Mouse (Mus musculus) liver, embryonic 14.5 days (tissue): ENCODE data around the gene Adam8. TPM values are rescaled to one million over a fixed set of nuclear protein-coding genes. Genes with fewer than 3 reads are reported as not detected.

Experiments used
- ATAC-seq: fragments of 200-750 bp; cut with Nextera tagmentation; 2 replicates; pipeline ENCODE4 v1.8.0; 2017; ENCODE audit warnings: moderate number of reproducible peaks, mild to moderate bottlenecking, moderate library complexity; ENCODE audit not compliant: insufficient read depth
- DNase-seq, 3 experiments: peaks; one replicate each; pipeline ENCODE4 v3.0.0-alpha.2; 2012 to 2013; ENCODE audit warnings: low read depth in 3 of 3, low spot score in 3 of 3
- H3K27ac ChIP-seq: fragments of 300-500 bp; sonication (generic); 2 replicates; pipeline ENCODE4 v1.5.1; 2014; ENCODE audit warnings: moderate library complexity, mild to moderate bottlenecking, control low read depth, inconsistent platforms
- H3K27me3 ChIP-seq: fragments of 300-500 bp; sonication (generic); 2 replicates; pipeline ENCODE4 v1.6.1; 2014; ENCODE audit warnings: mild to moderate bottlenecking, low read length, moderate library complexity; ENCODE audit not compliant: control insufficient read depth, insufficient read depth
- H3K36me3 ChIP-seq: fragments of 300-500 bp; sonication (generic); replicated peaks from 2 replicates; pipeline ENCODE4 v1.6.1; 2014; ENCODE audit warnings: low read depth; ENCODE audit not compliant: control insufficient read depth, insufficient read depth
- H3K4me1 ChIP-seq, 2 experiments: fragments of 200-500 bp in 1 of 2; fragments of 300-500 bp in 1 of 2; sonication (generic) in 1 of 2; replicated peaks; 2 replicates each; pipeline ENCODE4 v1.6.1; 2012 to 2014; ENCODE audit warnings: antibody characterized with exemption in 1 of 2, inconsistent platforms in 1 of 2, low read length in 1 of 2; ENCODE audit not compliant: control insufficient read depth in 2 of 2, insufficient read depth in 2 of 2
- H3K4me2 ChIP-seq: fragments of 300-500 bp; sonication (generic); 2 replicates; pipeline ENCODE4 v1.6.1; 2014; ENCODE audit warnings: low read depth, mild to moderate bottlenecking, control low read depth, moderate library complexity
- H3K4me3 ChIP-seq, 2 experiments: fragments of 200-500 bp in 1 of 2; fragments of 300-500 bp in 1 of 2; sonication (generic) in 1 of 2; 2 replicates each; pipeline ENCODE4 v1.5.1; 2012 to 2014; ENCODE audit warnings: low read depth in 2 of 2, low read length in 2 of 2, mild to moderate bottlenecking in 2 of 2, control low read depth in 1 of 2, inconsistent platforms in 1 of 2, moderate library complexity in 1 of 2; ENCODE audit not compliant: insufficient read depth in 1 of 2
- H3K9ac ChIP-seq: fragments of 300-500 bp; sonication (generic); replicated peaks from 2 replicates; pipeline ENCODE4 v1.6.1; 2014; ENCODE audit warnings: mild to moderate bottlenecking, control low read depth, moderate library complexity
- H3K9me3 ChIP-seq: fragments of 300-500 bp; sonication (generic); 2 replicates; pipeline ENCODE4 v1.6.1; 2016; ENCODE audit warnings: low read length, mixed read lengths; ENCODE audit not compliant: control insufficient read depth
- CTCF ChIP-seq: IDR thresholded peaks from 2 replicates; pipeline ENCODE4 v1.5.1; 2016; ENCODE audit warnings: antibody characterized with exemption, low read depth, control low read depth
- EP300 ChIP-seq: IDR thresholded peaks from 2 replicates; pipeline ENCODE4 v1.6.1; 2016; ENCODE audit warnings: antibody characterized with exemption, low read depth
- whole genome bisulfite sequencing: fragments of 180-500 bp; shearing (Covaris S2); extraction: QIAGEN DNeasy Blood & Tissue Kit; methylation state at CpG from one replicate; pipeline ENCODE4 v1.1.7; 2014; ENCODE audit not compliant: insufficient replicate concordance; 5-methylcytosine and 5-hydroxymethylcytosine counted together
- polyA plus RNA-seq, 2 experiments: library from polyadenylated mRNA; depleted of rRNA in 1 of 2; stranded (reverse) in 1 of 2; unstranded in 1 of 2; fragments of >200 nt; fragmentation: Nextera tagmentation in 1 of 2; extraction: Ambion mirVana in 1 of 2; gene quantifications; 2 replicates each; pipeline versions ENCODE4 v1.2.1 to v1.2.3; 2012 to 2014

Gene Adam8
- polyA plus RNA-seq, 2 experiments = 0.46 to 0.83 TPM

- Histone ChIP-seq H3K4me3 (no peak within 1 kb of the TSS; a peak in 1 of 4 replicates), H3K27ac (no peak within 1 kb of the TSS), H3K36me3 (no peaks in the 10 kb centered on the region), H3K9ac (no peak within 1 kb of the TSS), H3K4me2 (peak within 1 kb of the TSS; percentile 23; the same call in 1 of the 2 replicates), H3K9me3 (no peaks in the 10 kb centered on the region), H3K4me1 (no peaks in the 10 kb centered on the region), H3K27me3 (peaks cover 50% of the 10 kb centered on the region)
- ATAC-seq = no peak
- DNase-seq = no peak
- no peak for TF ChIP-seq EP300
- no peak for TF ChIP-seq CTCF
- 2% methylated on average over 59 of the region's 59 CpGs for WGBS
These were observed 48.6 kb downstream of the Adam8 start, which contains the start of gene Utf1 for GRCm38 (mm10) chr7:139943674-139944281. Utf1 (plus strand) TSS chr7:139943789.

DNA sequence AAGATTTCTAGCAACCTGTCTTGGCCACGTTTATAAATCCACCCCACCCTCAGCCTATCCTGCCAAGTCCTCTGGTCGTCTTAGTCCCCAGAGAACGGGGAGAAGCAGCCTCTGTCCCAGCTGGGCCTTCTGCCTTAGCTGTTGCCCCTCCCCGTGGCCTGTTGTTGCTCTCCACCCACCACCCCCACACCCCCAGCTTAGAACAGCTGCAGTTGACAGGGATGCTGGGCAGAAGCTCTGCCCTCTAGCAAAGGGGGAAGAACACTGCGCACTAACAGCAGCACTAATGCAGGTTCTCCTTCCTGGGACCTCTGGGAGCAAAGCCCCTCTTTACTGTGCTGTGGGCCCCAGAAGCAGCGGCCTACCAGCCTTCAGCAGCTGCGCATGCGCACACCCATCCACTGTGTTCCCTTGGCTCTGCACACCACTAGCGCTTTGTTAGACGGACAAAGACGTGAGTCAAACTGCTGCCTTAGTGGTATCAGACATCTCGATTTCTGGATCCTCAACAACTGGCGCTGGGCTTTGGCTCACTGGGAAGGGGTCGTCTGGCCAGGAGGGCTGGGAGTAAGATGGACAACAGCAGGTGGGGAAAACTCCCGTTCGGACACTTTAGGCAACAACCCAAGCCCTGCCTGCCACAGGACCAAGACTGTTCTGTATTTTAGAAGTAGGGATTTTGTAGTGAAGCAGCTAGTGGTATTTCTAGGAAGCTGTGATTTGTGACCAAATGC, 51.7 kb downstream of the Adam8 start:
- 53% methylated on average over 16 of the region's 16 CpGs for WGBS
- TF ChIP-seq EP300 = no peak
- TF ChIP-seq CTCF = no peak
- Histone ChIP-seq H3K4me3 (no peak overlapping the region), H3K27ac (no peak overlapping the region), H3K9ac (no peak overlapping the region), H3K27me3 (peaks cover 43% of the 10 kb centered on the region), H3K4me1 (no peaks in the 10 kb centered on the region), H3K4me2 (no peak overlapping the region), H3K36me3 (no peaks in the 10 kb centered on the region), H3K9me3 (no peaks in the 10 kb centered on the region)
- no peak for DNase-seq
- ATAC-seq = no peak

GRCm38 (mm10) chr7:139937810-139938209, 54.6 kb downstream of the Adam8 start:
- TF ChIP-seq CTCF (no peak), EP300 (no peak)
- no peak overlapping the region for H3K27ac ChIP-seq
- H3K9me3 ChIP-seq = no peaks in the 10 kb centered on the region
- H3K4me2 ChIP-seq = no peak overlapping the region
- H3K27me3 ChIP-seq = peaks cover 14% of the 10 kb centered on the region
- 48% methylated on average over 5 of the region's 5 CpGs for WGBS
- H3K9ac ChIP-seq = no peak overlapping the region
- H3K36me3 ChIP-seq = no peaks in the 10 kb centered on the region
- no peak overlapping the region for H3K4me3 ChIP-seq
- no peak for DNase-seq
- no peaks in the 10 kb centered on the region for H3K4me1 ChIP-seq
- no peak for ATAC-seq

DNA sequence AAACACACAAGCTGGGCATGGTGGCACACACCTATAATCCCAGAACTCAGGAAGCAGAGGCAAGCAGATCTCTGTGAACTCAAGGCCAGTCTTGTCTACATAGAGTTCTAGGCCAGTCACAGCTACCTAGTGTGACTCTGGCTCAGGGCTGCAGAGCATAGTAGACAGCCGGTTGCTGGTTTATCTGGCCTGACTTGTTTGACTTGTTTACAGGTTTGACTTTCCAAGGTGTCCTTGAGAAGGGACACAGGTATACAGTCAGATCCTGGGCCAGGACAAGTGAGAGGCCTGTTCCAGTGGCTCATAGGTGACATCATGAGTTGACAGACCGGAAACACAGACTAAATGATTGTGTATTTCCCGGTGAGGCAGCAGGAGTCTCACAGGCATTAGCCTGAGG, 55.2 kb downstream of the Adam8 start:
- Histone ChIP-seq H3K27me3 (peaks cover 8% of the 10 kb centered on the region), H3K4me3 (no peak overlapping the region), H3K4me1 (no peaks in the 10 kb centered on the region), H3K27ac (no peak overlapping the region), H3K4me2 (no peak overlapping the region), H3K36me3 (no peaks in the 10 kb centered on the region), H3K9me3 (no peaks in the 10 kb centered on the region), H3K9ac (no peak overlapping the region)
- no peak for TF ChIP-seq EP300
- no peak for TF ChIP-seq CTCF
- WGBS = 49% methylated on average over 3 of the region's 3 CpGs
- DNase-seq = no peak
- no peak for ATAC-seq

GRCm38 (mm10) chr7:139936705-139937104, 55.7 kb downstream of the Adam8 start:
- Histone ChIP-seq H3K4me1 (no peaks in the 10 kb centered on the region), H3K27ac (no peak overlapping the region), H3K4me3 (no peak overlapping the region), H3K4me2 (no peak overlapping the region), H3K9me3 (no peaks in the 10 kb centered on the region), H3K27me3 (peaks cover 3% of the 10 kb centered on the region), H3K9ac (no peak overlapping the region), H3K36me3 (no peaks in the 10 kb centered on the region)
- DNase-seq (no peak), ATAC-seq (no peak)
- 63% methylated on average over 10 of the region's 10 CpGs for WGBS
- no peak for TF ChIP-seq CTCF
- no peak for TF ChIP-seq EP300
